Mouse (Mus musculus) hindbrain, embryonic 12.5 days (tissue): ENCODE results near the gene Bsdc1. TPM values are rescaled to one million over a fixed set of nuclear protein-coding genes. Genes with fewer than 3 reads are reported as not detected.
A peak's percentile ranks its signal among the peaks of the same experiment; 100 is the strongest.
"Not testable (repeated sequence)": the region's sequence is repeated elsewhere in the genome, so short reads cannot be mapped to it uniquely, and the experiment has no call there.

ENCODE experiments used
- ATAC-seq: fragments of 200-750 bp; cut with Nextera tagmentation; 2 replicates; pipeline ENCODE4 v1.8.0; 2017; ENCODE audit warnings: moderate TSS enrichment; ENCODE audit not compliant: low FRiP score
- H3K27ac ChIP-seq: fragments of 300-500 bp; sonication (generic); 2 replicates; pipeline ENCODE4 v1.5.1; 2016; ENCODE audit warnings: mild to moderate bottlenecking
- H3K27me3 ChIP-seq: fragments of 300-500 bp; sonication (generic); 2 replicates; pipeline ENCODE4 v1.6.1; 2016; ENCODE audit warnings: mild to moderate bottlenecking
- H3K36me3 ChIP-seq: fragments of 300-500 bp; sonication (generic); 2 replicates; pipeline ENCODE4 v1.6.1; 2016; ENCODE audit warnings: mild to moderate bottlenecking
- H3K4me1 ChIP-seq: fragments of 300-500 bp; sonication (generic); 2 replicates; pipeline ENCODE4 v1.6.1; 2016
- H3K4me2 ChIP-seq: fragments of 300-500 bp; sonication (generic); replicated peaks from 2 replicates; pipeline ENCODE4 v1.6.1; 2016; ENCODE audit warnings: mild to moderate bottlenecking
- H3K4me3 ChIP-seq: fragments of 300-500 bp; sonication (generic); 2 replicates; pipeline ENCODE4 v1.5.1; 2016; ENCODE audit warnings: mild to moderate bottlenecking
- H3K9ac ChIP-seq: fragments of 300-500 bp; sonication (generic); 2 replicates; pipeline ENCODE4 v1.6.1; 2016; ENCODE audit warnings: mild to moderate bottlenecking, moderate library complexity
- H3K9me3 ChIP-seq: fragments of 300-500 bp; sonication (generic); replicated peaks from 2 replicates; pipeline ENCODE4 v1.6.1; 2016; ENCODE audit warnings: mild to moderate bottlenecking
- WGBS: fragments of 180-500 bp; shearing (Covaris S2); methylation state at CpG from one replicate; pipeline ENCODE4 v1.1.7; 2016; 5-methylcytosine and 5-hydroxymethylcytosine counted together
- polyA plus RNA-seq: library from polyadenylated mRNA; unstranded; fragments of >200 nt; fragmentation: Nextera tagmentation; extraction: Ambion mirVana; gene quantifications from 2 replicates; pipeline ENCODE4 v1.2.1, GENCODE M21; 2016

Gene Bsdc1
- polyA plus RNA-seq, 1 experiment from 2014 or later = 33.0 TPM

GRCm38 (mm10) chr4:129455265-129455664 lies 6.1 kb upstream of the Bsdc1 start:
- H3K4me3 ChIP-seq = no peak overlapping the region
- no peaks in the 10 kb centered on the region for H3K4me1 ChIP-seq
- ATAC-seq = peak; percentile 66; the same call in 1 of the 2 replicates
- H3K27ac ChIP-seq = no peak overlapping the region
- H3K9me3 ChIP-seq = no peaks in the 10 kb centered on the region
- no peaks in the 10 kb centered on the region for H3K36me3 ChIP-seq
- no peak overlapping the region for H3K4me2 ChIP-seq
- 2% methylated on average over 5 of the region's 5 CpGs for WGBS
- H3K9ac ChIP-seq = no peak overlapping the region
- peaks cover 4% of the 10 kb centered on the region; the same call in 1 of the 2 replicates for H3K27me3 ChIP-seq

GRCm38 (mm10) chr4:129456126-129456525 lies 5.3 kb upstream of the Bsdc1 start:
- Histone ChIP-seq H3K4me1 (peaks cover 4% of the 10 kb centered on the region), H3K9me3 (no peaks in the 10 kb centered on the region), H3K4me3 (no peak overlapping the region), H3K36me3 (no peaks in the 10 kb centered on the region), H3K9ac (no peak overlapping the region), H3K27ac (no peak overlapping the region), H3K27me3 (peaks cover 4% of the 10 kb centered on the region; the same call in 1 of the 2 replicates), H3K4me2 (no peak overlapping the region)
- 61% methylated on average over 5 of the region's 5 CpGs for WGBS
- no peak for ATAC-seq

- not testable (repeated sequence) for H3K4me3 ChIP-seq, H3K4me2 ChIP-seq, H3K36me3 ChIP-seq, ATAC-seq, H3K9me3 ChIP-seq, H3K27ac ChIP-seq, H3K4me1 ChIP-seq, H3K9ac ChIP-seq, H3K27me3 ChIP-seq
- whole genome bisulfite sequencing = 76% methylated on average over 2 of the region's 2 CpGs
Measured at GRCm38 (mm10) chr4:129457311-129457710, 4.1 kb upstream of the Bsdc1 start.

GRCm38 (mm10) chr4:129459726-129460125 lies 1.7 kb upstream of the Bsdc1 start:
- Histone ChIP-seq H3K27me3 (peaks cover 4% of the 10 kb centered on the region; the same call in 1 of the 2 replicates), H3K4me1 (peaks cover 18% of the 10 kb centered on the region), H3K27ac (no peak overlapping the region), H3K9me3 (no peaks in the 10 kb centered on the region), H3K36me3 (no peaks in the 10 kb centered on the region), H3K4me3 (no peak overlapping the region), H3K4me2 (no peak overlapping the region), H3K9ac (no peak overlapping the region)
- ATAC-seq = no peak
- WGBS = 99% methylated on average over 3 of the region's 3 CpGs

- 3% methylated on average over 4 of the region's 4 CpGs for WGBS
- peaks cover 4% of the 10 kb centered on the region; the same call in 1 of the 2 replicates for H3K27me3 ChIP-seq
- peak overlapping the region; percentile 90 for H3K27ac ChIP-seq
- H3K9ac ChIP-seq = peak overlapping the region; percentile 67
- H3K4me1 ChIP-seq = peaks cover 18% of the 10 kb centered on the region
- H3K9me3 ChIP-seq = no peaks in the 10 kb centered on the region
- peak; percentile 53 for ATAC-seq
- H3K4me2 ChIP-seq = peak overlapping the region; percentile 52
- H3K36me3 ChIP-seq = peaks cover 10% of the 10 kb centered on the region
- H3K4me3 ChIP-seq = peak overlapping the region; percentile 38
Measured at GRCm38 (mm10) chr4:129460827-129461182, 576 bp upstream of the Bsdc1 start.

- peaks cover 23% of the 10 kb centered on the region for H3K36me3 ChIP-seq
- no peaks in the 10 kb centered on the region for H3K9me3 ChIP-seq
- peak overlapping the region; percentile 83 for H3K4me2 ChIP-seq
- peaks cover 18% of the 10 kb centered on the region for H3K4me1 ChIP-seq
- 52% methylated on average over 3 of the region's 3 CpGs for WGBS
- H3K27ac ChIP-seq = no peak overlapping the region
- no peaks in the 10 kb centered on the region for H3K27me3 ChIP-seq
- ATAC-seq = no peak
- H3K9ac ChIP-seq = peak overlapping the region; percentile 83
- H3K4me3 ChIP-seq = peak overlapping the region; percentile 91
Measured at GRCm38 (mm10) chr4:129462118-129462517, 737 bp downstream of the Bsdc1 start.

- Histone ChIP-seq H3K4me2 (no peak overlapping the region), H3K36me3 (peaks cover 36% of the 10 kb centered on the region), H3K4me3 (no peak overlapping the region), H3K9me3 (no peaks in the 10 kb centered on the region), H3K4me1 (peaks cover 18% of the 10 kb centered on the region), H3K9ac (no peak overlapping the region), H3K27me3 (no peaks in the 10 kb centered on the region), H3K27ac (no peak overlapping the region)
- ATAC-seq = no peak
- WGBS = 90% methylated on average over 24 of the region's 24 CpGs
Measured at GRCm38 (mm10) chr4:129463097-129464059, 2.0 kb downstream of the Bsdc1 start.

GRCm38 (mm10) chr4:129464286-129464815 lies 3.0 kb downstream of the Bsdc1 start:
- Histone ChIP-seq H3K9me3 (no peaks in the 10 kb centered on the region), H3K4me2 (no peak overlapping the region), H3K4me3 (no peak overlapping the region), H3K27ac (no peak overlapping the region), H3K9ac (no peak overlapping the region), H3K27me3 (no peaks in the 10 kb centered on the region), H3K36me3 (peaks cover 44% of the 10 kb centered on the region), H3K4me1 (peaks cover 18% of the 10 kb centered on the region)
- 76% methylated on average over 4 of the region's 4 CpGs for WGBS
- ATAC-seq = no peak

GRCm38 (mm10) chr4:129476047-129476446 lies 14.7 kb downstream of the Bsdc1 start:
- no peak overlapping the region for H3K4me2 ChIP-seq
- WGBS = 88% methylated on average over 11 of the region's 11 CpGs
- H3K27ac ChIP-seq = no peak overlapping the region
- H3K9ac ChIP-seq = no peak overlapping the region
- no peaks in the 10 kb centered on the region for H3K27me3 ChIP-seq
- H3K4me3 ChIP-seq = no peak overlapping the region
- no peaks in the 10 kb centered on the region for H3K9me3 ChIP-seq
- no peaks in the 10 kb centered on the region for H3K4me1 ChIP-seq
- ATAC-seq = no peak
- peaks cover 91% of the 10 kb centered on the region for H3K36me3 ChIP-seq

- Histone ChIP-seq H3K4me3 (no peak overlapping the region), H3K9ac (no peak overlapping the region), H3K36me3 (peaks cover 91% of the 10 kb centered on the region), H3K4me2 (no peak overlapping the region), H3K27ac (no peak overlapping the region), H3K9me3 (no peaks in the 10 kb centered on the region), H3K4me1 (no peaks in the 10 kb centered on the region), H3K27me3 (no peaks in the 10 kb centered on the region)
- ATAC-seq = no peak
- WGBS = 87% methylated on average over 3 of the region's 3 CpGs
Measured at GRCm38 (mm10) chr4:129479863-129480262, 18.5 kb downstream of the Bsdc1 start.

GRCm38 (mm10) chr4:129481090-129481489 lies 19.7 kb downstream of the Bsdc1 start:
- no peaks in the 10 kb centered on the region for H3K9me3 ChIP-seq
- H3K4me2 ChIP-seq = no peak overlapping the region
- H3K4me3 ChIP-seq = no peak overlapping the region
- H3K36me3 ChIP-seq = peaks cover 92% of the 10 kb centered on the region
- H3K27ac ChIP-seq = no peak overlapping the region
- H3K27me3 ChIP-seq = no peaks in the 10 kb centered on the region
- WGBS = 86% methylated on average over 1 of the region's 1 CpGs
- no peak for ATAC-seq
- H3K9ac ChIP-seq = no peak overlapping the region
- H3K4me1 ChIP-seq = no peaks in the 10 kb centered on the region

- H3K4me3 ChIP-seq = peak within 1 kb of the TSS; percentile 36
- 3% methylated on average over 70 of the region's 70 CpGs for WGBS
- no peak within 1 kb of the TSS for H3K27ac ChIP-seq
- ATAC-seq = peak; percentile 22; the same call in 1 of the 2 replicates
- no peaks in the 10 kb centered on the region for H3K9me3 ChIP-seq
- no peak within 1 kb of the TSS; the same call in 1 of the 2 replicates for H3K9ac ChIP-seq
- H3K4me2 ChIP-seq = peak within 1 kb of the TSS; percentile 61
- H3K36me3 ChIP-seq = peaks cover 29% of the 10 kb centered on the region
- H3K27me3 ChIP-seq = peaks cover 35% of the 10 kb centered on the region
- peaks cover 22% of the 10 kb centered on the region for H3K4me1 ChIP-seq
Measured at GRCm38 (mm10) chr4:129490972-129491880, 29.8 kb downstream of the Bsdc1 start, which contains the start of the genes Tssk3 and Fam229a. TSS of gene Tssk3 (minus strand) at chr4:129491022. TSS of gene Fam229a (plus strand) at chr4:129491190.
